Mouse (Mus musculus) thymus, postnatal 10 days (tissue): ENCODE data around the gene Kdm4b.
A peak's percentile ranks its signal among the peaks of the same experiment; 100 is the strongest.

Experiments
- DNase-seq, 2 experiments: peaks; one replicate each; pipeline ENCODE4 v3.0.0; 2021; ENCODE audit warnings: low spot score in 2 of 2

Kdm4b gene

GRCm38 (mm10) chr17:56431582-56431981 is 105.7 kb downstream of the Kdm4b start:
- peak; percentile 40 to 47 for DNase-seq

GRCm38 (mm10) chr17:56439731-56440460 is 114.0 kb downstream of the Kdm4b start:
- DNase-seq, result no peak

GRCm38 (mm10) chr17:56442316-56442715 is 116.5 kb downstream of the Kdm4b start:
- no peak for DNase-seq

GRCm38 (mm10) chr17:56443341-56443795 is 117.5 kb downstream of the Kdm4b start:
- DNase-seq, result peak; percentile 67 to 73

GRCm38 (mm10) chr17:56444771-56445170 is 118.9 kb downstream of the Kdm4b start:
- DNase-seq, result peak; percentile 45

GRCm38 (mm10) chr17:56445397-56445796 is 119.5 kb downstream of the Kdm4b start:
- DNase-seq, result peak; percentile 50 to 59

- DNase-seq, result no peak
These were observed 121.9 kb downstream of the Kdm4b start for GRCm38 (mm10) chr17:56447716-56448115.
